Mouse (Mus musculus): Measurements from ENCODE around the gene Lnx2. TPM values are rescaled to one million over a fixed set of nuclear protein-coding genes. Genes with fewer than 3 reads are reported as not detected.
A peak's percentile ranks its signal among the peaks of the same experiment; 100 is the strongest.

Gene Lnx2
- polyA plus RNA-seq, 1 experiment from 2014 or later, result 5.7 TPM

DNA sequence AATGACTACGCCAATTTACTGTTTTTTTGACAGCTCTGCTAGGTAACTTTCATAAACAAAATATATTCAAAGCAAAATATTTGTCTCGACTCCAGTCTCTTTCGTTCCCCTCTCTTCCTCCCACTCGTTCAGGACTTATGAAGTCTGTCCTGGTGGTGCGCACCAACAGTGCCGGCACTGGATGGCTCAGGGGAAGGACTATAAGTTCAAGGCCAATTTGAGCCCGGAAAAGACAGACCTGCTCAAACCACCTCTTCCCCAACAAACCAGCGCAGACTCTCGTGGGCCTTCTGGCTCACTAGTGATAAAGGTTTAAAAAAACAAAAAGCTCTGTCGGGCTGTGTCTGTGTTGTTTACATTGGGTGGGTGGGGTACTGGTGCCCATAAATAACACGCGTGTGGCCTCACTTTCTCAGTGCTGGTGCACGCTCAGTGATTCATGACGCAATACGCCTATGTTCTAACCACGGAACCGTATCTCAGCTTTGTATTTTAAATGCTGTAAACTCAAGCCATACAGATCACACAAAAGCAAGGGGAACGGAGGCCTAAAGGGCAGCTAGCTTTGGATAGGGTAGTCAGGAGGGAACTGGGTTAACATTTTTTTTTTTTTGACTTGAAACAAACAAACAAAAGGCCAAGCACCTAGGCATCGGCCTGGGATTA is 26.7 kb downstream of the Lnx2 start:
- H3K4me2 ChIP-seq (ENCODE audit: low read depth, low read length), result no peak overlapping the region
- peaks cover 8% of the 10 kb centered on the region for H3K4me1 ChIP-seq (ENCODE audit: control insufficient read depth, low read depth, low read length)
- 0 out of 2 replicates have a peak overlapping the region, but pooled peaks have one; percentile 21 for H3K27ac ChIP-seq (ENCODE audit: low read length)
- no peak for ATAC-seq (ENCODE audit: low read depth)
- no peak overlapping the region for H3K4me3 ChIP-seq (ENCODE audit: low read depth, low read length)
- no peaks in the 10 kb centered on the region for H3K36me3 ChIP-seq (ENCODE audit: control insufficient read depth, insufficient read depth)
- H3K27me3 ChIP-seq (ENCODE audit: control insufficient read depth, insufficient read depth, low read depth, low read length), result no peaks in the 10 kb centered on the region
- WGBS (ENCODE audit: insufficient replicate concordance), result 54% methylated on average over 19 of the region's 19 CpGs
- no peaks in the 10 kb centered on the region for H3K9me3 ChIP-seq (replicated peaks; ENCODE audit: control insufficient read depth, low read length)
- no peak overlapping the region for H3K9ac ChIP-seq (ENCODE audit: low read depth, low read length)

DNA sequence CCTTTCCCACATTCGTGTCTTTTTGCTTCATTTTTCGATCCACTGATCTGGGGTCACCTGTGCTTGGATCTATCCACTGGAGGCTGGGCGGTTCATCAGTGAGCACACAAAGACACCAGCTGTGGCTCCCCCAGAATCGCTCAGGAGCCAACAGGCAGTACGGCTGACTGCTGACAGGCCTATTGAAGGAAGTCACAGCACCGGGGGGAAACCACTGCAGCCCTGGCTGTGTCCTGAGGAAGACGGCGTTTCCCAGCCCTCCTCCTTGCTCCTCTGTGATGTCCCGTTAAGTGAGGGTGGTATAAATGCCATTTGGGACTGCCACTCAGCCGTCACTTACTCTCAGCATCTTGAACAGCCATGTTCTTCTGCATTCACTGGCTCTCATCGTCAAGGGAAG is 30.5 kb downstream of the Lnx2 start:
- H3K27me3 ChIP-seq (ENCODE audit: control insufficient read depth, insufficient read depth, low read depth, low read length), result no peaks in the 10 kb centered on the region
- peaks cover 5% of the 10 kb centered on the region for H3K36me3 ChIP-seq (ENCODE audit: control insufficient read depth, insufficient read depth)
- no peak overlapping the region for H3K27ac ChIP-seq (ENCODE audit: low read length)
- no peak overlapping the region for H3K4me2 ChIP-seq (ENCODE audit: low read depth, low read length)
- H3K9ac ChIP-seq (ENCODE audit: low read depth, low read length), result no peak overlapping the region
- ATAC-seq (ENCODE audit: low read depth), result no peak
- H3K4me1 ChIP-seq (ENCODE audit: control insufficient read depth, low read depth, low read length), result peaks cover 6% of the 10 kb centered on the region
- no peaks in the 10 kb centered on the region for H3K9me3 ChIP-seq (replicated peaks; ENCODE audit: control insufficient read depth, low read length)
- no peak overlapping the region for H3K4me3 ChIP-seq (ENCODE audit: low read depth, low read length)
- 46% methylated on average over 11 of the region's 11 CpGs for WGBS (ENCODE audit: insufficient replicate concordance)

DNA sequence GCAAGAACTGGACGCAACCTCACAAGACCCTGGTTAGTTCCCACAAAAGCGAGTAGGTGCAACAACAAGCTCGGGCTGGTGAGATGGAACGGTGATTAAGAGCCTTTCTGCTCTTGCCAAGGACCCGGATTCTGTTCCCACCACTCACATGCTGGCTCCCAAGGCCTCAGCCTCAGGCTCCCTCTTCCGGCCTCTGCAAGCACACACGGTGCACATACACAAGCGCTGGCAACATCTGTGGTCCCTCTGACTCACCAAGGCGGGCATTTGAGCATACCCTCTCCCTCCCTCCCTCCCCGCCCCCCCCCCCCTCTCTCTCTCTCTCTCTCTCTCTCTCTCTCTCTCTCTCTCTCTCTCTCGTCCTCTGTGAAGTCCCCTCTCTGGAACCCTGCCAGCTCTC is 31.1 kb downstream of the Lnx2 start:
- 70% methylated on average over 10 of the region's 11 CpGs for WGBS (ENCODE audit: insufficient replicate concordance)
- ATAC-seq (ENCODE audit: low read depth), result no peak

DNA sequence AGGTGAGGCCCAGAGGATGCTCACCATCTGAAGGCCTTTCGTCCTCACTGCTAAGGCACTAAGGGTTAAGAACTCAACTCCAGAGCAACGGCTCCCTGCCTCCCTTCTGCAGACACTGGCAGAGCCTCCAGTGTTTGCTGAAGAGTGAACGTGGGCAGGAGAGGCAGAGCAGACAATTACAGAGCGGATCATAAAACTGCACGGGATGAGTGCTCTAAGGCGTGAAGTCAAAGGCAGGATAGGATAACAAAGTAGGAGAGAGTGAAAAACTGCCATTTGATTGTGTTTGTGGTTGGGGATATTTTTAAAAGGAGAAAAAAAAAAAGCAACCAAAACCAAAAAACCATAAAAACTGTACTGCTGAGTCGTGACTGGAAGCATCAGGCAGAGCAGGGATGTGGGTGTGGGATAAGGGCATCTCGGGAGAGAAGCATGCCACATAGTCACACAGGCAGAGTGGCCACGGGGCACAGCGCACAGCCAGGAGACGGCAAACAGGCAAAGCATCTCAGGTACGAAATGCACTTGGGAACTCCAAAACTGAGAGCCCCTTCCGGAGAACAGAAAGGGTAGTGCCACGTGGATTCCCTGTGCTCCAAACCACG is 33.0 kb downstream of the Lnx2 start:
- Histone ChIP-seq H3K4me1 (ENCODE audit: control insufficient read depth, low read depth, low read length) (no peaks in the 10 kb centered on the region), H3K27ac (ENCODE audit: low read length) (no peak overlapping the region), H3K4me2 (ENCODE audit: low read depth, low read length) (no peak overlapping the region), H3K36me3 (ENCODE audit: control insufficient read depth, insufficient read depth) (peaks cover 5% of the 10 kb centered on the region), H3K27me3 (ENCODE audit: control insufficient read depth, insufficient read depth, low read depth, low read length) (no peaks in the 10 kb centered on the region), H3K9me3 (replicated peaks; ENCODE audit: control insufficient read depth, low read length) (no peaks in the 10 kb centered on the region), H3K4me3 (ENCODE audit: low read depth, low read length) (no peak overlapping the region), H3K9ac (ENCODE audit: low read depth, low read length) (no peak overlapping the region)
- ATAC-seq (ENCODE audit: low read depth), result no peak
- WGBS (ENCODE audit: insufficient replicate concordance), result 68% methylated on average over 15 of the region's 15 CpGs

More for the DNA sequence above, 31.1 kb downstream of the Lnx2 start:
- H3K9ac ChIP-seq (ENCODE audit: low read depth, low read length), result no peak overlapping the region
- H3K36me3 ChIP-seq (ENCODE audit: control insufficient read depth, insufficient read depth), result peaks cover 5% of the 10 kb centered on the region
- no peaks in the 10 kb centered on the region for H3K9me3 ChIP-seq (replicated peaks; ENCODE audit: control insufficient read depth, low read length)
- H3K4me2 ChIP-seq (ENCODE audit: low read depth, low read length), result no peak overlapping the region
- no peaks in the 10 kb centered on the region for H3K27me3 ChIP-seq (ENCODE audit: control insufficient read depth, insufficient read depth, low read depth, low read length)
- no peak overlapping the region for H3K27ac ChIP-seq (ENCODE audit: low read length)
- peaks cover 3% of the 10 kb centered on the region for H3K4me1 ChIP-seq (ENCODE audit: control insufficient read depth, low read depth, low read length)
- H3K4me3 ChIP-seq (ENCODE audit: low read depth, low read length), result no peak overlapping the region

DNA sequence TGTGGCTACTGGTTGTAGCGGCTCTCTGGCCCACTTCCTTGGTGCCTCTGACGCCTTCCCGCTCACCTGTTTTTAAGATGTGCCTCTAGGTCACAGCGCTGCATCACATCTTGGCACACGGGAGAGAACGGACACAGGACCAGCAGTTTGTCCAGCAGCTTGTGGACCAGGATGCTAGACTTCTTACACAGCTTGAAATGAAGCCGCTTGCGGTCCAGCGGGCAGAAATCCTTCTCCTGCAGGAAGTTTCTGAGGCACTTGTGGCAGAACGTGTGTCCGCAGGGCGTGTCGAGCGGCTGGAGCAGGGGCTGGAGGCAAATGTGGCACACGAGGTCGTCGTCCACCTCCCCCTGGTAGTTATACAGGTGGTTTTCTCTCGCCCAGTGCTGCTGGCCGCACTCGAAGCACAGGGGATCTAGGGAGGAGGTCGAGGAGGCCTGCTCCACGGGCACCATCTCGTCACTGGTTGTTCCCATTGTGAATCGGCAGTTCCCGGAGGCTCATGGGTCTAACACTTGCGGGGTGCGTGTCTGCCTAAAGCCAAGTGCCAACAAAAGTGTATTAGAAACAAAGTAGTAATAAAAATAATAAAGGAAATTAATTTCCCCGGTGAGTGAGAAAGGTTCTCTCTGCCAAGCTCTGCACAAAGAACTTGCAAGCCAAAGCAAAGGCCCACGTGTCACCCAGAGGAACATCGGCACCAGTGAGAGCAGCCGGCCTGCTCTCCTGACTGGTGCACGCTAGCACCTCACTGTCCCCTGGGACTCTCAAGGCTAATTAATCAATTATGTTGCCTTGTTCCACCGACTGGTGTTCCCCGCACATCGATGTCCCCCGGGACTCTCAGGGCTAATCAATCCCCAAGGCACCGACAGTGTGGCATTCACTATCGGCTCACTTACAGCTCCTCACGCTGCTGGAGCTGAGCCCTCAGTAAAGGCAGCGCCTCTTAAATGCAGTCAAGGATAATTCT is 34.1 kb downstream of the Lnx2 start:
- H3K27ac ChIP-seq (ENCODE audit: low read length), result no peak overlapping the region
- peaks cover 3% of the 10 kb centered on the region for H3K4me1 ChIP-seq (ENCODE audit: control insufficient read depth, low read depth, low read length)
- ATAC-seq (ENCODE audit: low read depth), result no peak
- H3K27me3 ChIP-seq (ENCODE audit: control insufficient read depth, insufficient read depth, low read depth, low read length), result no peaks in the 10 kb centered on the region
- no peak overlapping the region for H3K4me3 ChIP-seq (ENCODE audit: low read depth, low read length)
- peaks cover 5% of the 10 kb centered on the region for H3K36me3 ChIP-seq (ENCODE audit: control insufficient read depth, insufficient read depth)
- no peaks in the 10 kb centered on the region for H3K9me3 ChIP-seq (replicated peaks; ENCODE audit: control insufficient read depth, low read length)
- H3K9ac ChIP-seq (ENCODE audit: low read depth, low read length), result no peak overlapping the region
- WGBS (ENCODE audit: insufficient replicate concordance), result 82% methylated on average over 40 of the region's 40 CpGs
- no peak overlapping the region for H3K4me2 ChIP-seq (ENCODE audit: low read depth, low read length)

DNA sequence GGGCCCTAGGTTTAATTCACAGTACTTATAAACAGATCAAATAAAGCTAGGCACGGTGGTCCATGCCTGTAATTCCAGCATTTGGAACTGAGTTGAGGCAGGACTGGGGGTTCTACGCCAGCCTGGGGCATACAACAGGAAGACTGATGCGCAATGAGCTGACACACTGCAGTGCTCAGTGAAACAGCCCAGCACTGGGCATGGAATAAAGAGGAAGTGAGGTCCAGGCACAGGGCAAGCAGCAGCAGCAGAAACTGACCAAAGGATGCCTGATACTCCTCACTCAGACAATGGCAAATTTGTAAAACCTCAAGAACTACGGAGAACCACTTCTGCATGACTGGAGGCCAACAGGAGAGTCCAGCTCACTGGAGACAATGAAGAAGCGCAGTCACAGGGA is 37.0 kb downstream of the Lnx2 start:
- 58% methylated on average over 5 of the region's 5 CpGs for WGBS (ENCODE audit: insufficient replicate concordance)
- Histone ChIP-seq H3K27me3 (ENCODE audit: control insufficient read depth, insufficient read depth, low read depth, low read length) (no peaks in the 10 kb centered on the region), H3K9ac (ENCODE audit: low read depth, low read length) (no peak overlapping the region), H3K4me3 (ENCODE audit: low read depth, low read length) (no peak overlapping the region), H3K36me3 (ENCODE audit: control insufficient read depth, insufficient read depth) (peaks cover 5% of the 10 kb centered on the region), H3K4me2 (ENCODE audit: low read depth, low read length) (no peak overlapping the region), H3K27ac (ENCODE audit: low read length) (no peak overlapping the region), H3K9me3 (replicated peaks; ENCODE audit: control insufficient read depth, low read length) (no peaks in the 10 kb centered on the region), H3K4me1 (ENCODE audit: control insufficient read depth, low read depth, low read length) (peaks cover 3% of the 10 kb centered on the region)
- no peak for ATAC-seq (ENCODE audit: low read depth)

DNA sequence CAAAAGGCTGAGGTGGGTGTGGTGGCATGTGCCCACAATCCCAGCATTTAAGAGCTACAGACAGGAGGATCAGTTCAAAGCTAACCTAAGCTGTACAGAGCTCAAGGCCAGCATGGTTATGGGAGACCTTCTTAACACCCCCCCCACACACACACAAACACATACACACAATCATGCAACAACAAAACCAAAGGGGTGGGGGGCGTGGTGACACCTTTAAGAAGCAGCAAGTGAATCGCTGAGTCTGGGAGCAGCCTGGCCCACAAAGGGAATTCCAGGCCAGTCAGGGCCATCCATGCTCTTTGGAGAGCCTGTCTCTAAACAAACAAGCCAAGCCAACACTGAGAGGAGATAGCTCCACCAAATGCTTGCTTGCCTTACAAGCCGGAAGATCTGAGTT is 38.8 kb downstream of the Lnx2 start:
- H3K4me1 ChIP-seq (ENCODE audit: control insufficient read depth, low read depth, low read length), result peaks cover 3% of the 10 kb centered on the region
- 0 out of 2 replicates have a peak, but pooled peaks have one; percentile 17 for ATAC-seq (ENCODE audit: low read depth)
- H3K4me2 ChIP-seq (ENCODE audit: low read depth, low read length), result no peak overlapping the region
- H3K4me3 ChIP-seq (ENCODE audit: low read depth, low read length), result no peak overlapping the region
- H3K27ac ChIP-seq (ENCODE audit: low read length), result no peak overlapping the region
- no peaks in the 10 kb centered on the region for H3K9me3 ChIP-seq (replicated peaks; ENCODE audit: control insufficient read depth, low read length)
- H3K27me3 ChIP-seq (ENCODE audit: control insufficient read depth, insufficient read depth, low read depth, low read length), result no peaks in the 10 kb centered on the region
- peaks cover 5% of the 10 kb centered on the region for H3K36me3 ChIP-seq (ENCODE audit: control insufficient read depth, insufficient read depth)
- 61% methylated on average over 3 of the region's 3 CpGs for WGBS (ENCODE audit: insufficient replicate concordance)
- H3K9ac ChIP-seq (ENCODE audit: low read depth, low read length), result no peak overlapping the region

DNA sequence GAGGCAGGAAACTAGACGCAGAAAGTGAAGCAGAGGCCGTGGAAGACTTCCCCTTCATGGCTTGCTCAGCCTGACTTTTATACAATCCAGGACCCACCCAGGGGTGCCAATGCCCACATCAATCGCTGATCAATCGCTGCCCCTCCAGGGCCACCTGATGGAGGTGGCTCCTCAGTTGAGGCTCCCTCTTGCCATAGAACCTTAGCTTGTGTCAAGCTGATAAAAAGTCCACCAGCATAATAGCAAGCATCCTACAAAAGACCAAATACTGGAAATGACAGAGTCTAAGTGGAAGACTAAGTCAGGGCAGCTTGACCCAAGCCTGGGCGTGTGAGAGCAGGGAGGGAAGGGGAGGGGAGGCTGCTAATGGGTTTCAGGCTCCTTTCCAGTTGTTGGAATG is 39.7 kb downstream of the Lnx2 start:
- Histone ChIP-seq H3K9me3 (replicated peaks; ENCODE audit: control insufficient read depth, low read length) (no peaks in the 10 kb centered on the region), H3K4me1 (ENCODE audit: control insufficient read depth, low read depth, low read length) (peaks cover 3% of the 10 kb centered on the region), H3K36me3 (ENCODE audit: control insufficient read depth, insufficient read depth) (peaks cover 5% of the 10 kb centered on the region), H3K9ac (ENCODE audit: low read depth, low read length) (no peak overlapping the region), H3K4me2 (ENCODE audit: low read depth, low read length) (no peak overlapping the region), H3K4me3 (ENCODE audit: low read depth, low read length) (no peak overlapping the region), H3K27ac (ENCODE audit: low read length) (no peak overlapping the region), H3K27me3 (ENCODE audit: control insufficient read depth, insufficient read depth, low read depth, low read length) (no peaks in the 10 kb centered on the region)
- 67% methylated on average over 5 of the region's 5 CpGs for WGBS (ENCODE audit: insufficient replicate concordance)
- no peak for ATAC-seq (ENCODE audit: low read depth)
